Mouse (Mus musculus) intestine, postnatal 0 days (tissue): Measurements from ENCODE around the gene Larp7. TPM values are rescaled to one million over a fixed set of nuclear protein-coding genes. Genes with fewer than 3 reads are reported as not detected.

Experiments
- ATAC-seq: fragments of 200-750 bp; cut with Nextera tagmentation; 2 replicates; pipeline ENCODE4 v1.8.0; 2017; ENCODE audit warnings: mild to moderate bottlenecking, moderate TSS enrichment, moderate library complexity
- H3K27ac ChIP-seq: fragments of 300-500 bp; sonication (generic); 2 replicates; pipeline ENCODE4 v1.5.1; 2014; ENCODE audit warnings: mild to moderate bottlenecking, low read depth, low read length, moderate library complexity
- H3K27me3 ChIP-seq: fragments of 300-500 bp; sonication (generic); replicated peaks from 2 replicates; pipeline ENCODE4 v1.6.1; 2014; ENCODE audit warnings: low read length, mixed read lengths; ENCODE audit not compliant: control insufficient read depth, insufficient read depth
- H3K36me3 ChIP-seq: fragments of 300-500 bp; sonication (generic); 2 replicates; pipeline ENCODE4 v1.6.1; 2014; ENCODE audit warnings: mild to moderate bottlenecking, moderate library complexity; ENCODE audit not compliant: control insufficient read depth, insufficient read depth
- H3K4me1 ChIP-seq: fragments of 300-500 bp; sonication (generic); replicated peaks from 2 replicates; pipeline ENCODE4 v1.6.1; 2014; ENCODE audit warnings: antibody characterized with exemption, low read length, mixed read lengths; ENCODE audit not compliant: control insufficient read depth, insufficient read depth
- H3K4me2 ChIP-seq: fragments of 300-500 bp; sonication (generic); replicated peaks from 2 replicates; pipeline ENCODE4 v1.6.1; 2014; ENCODE audit warnings: low read depth, mild to moderate bottlenecking, moderate library complexity
- H3K4me3 ChIP-seq: fragments of 300-500 bp; sonication (generic); 2 replicates; pipeline ENCODE4 v1.5.1; 2014; ENCODE audit warnings: low read depth, low read length
- H3K9ac ChIP-seq: fragments of 300-500 bp; sonication (generic); 2 replicates; pipeline ENCODE4 v1.6.1; 2014; ENCODE audit warnings: mild to moderate bottlenecking, low read depth, low read length
- H3K9me3 ChIP-seq: fragments of 300-500 bp; sonication (generic); 2 replicates; pipeline ENCODE4 v1.6.1; 2016; ENCODE audit warnings: mixed run types; ENCODE audit not compliant: control insufficient read depth
- CTCF ChIP-seq: sonication (generic); IDR thresholded peaks from 2 replicates; pipeline ENCODE4 v1.5.1; 2016; ENCODE audit warnings: low read depth, mild to moderate bottlenecking, control low read depth, antibody characterized with exemption, moderate library complexity
- whole genome bisulfite sequencing: fragments of 180-500 bp; shearing (Covaris S2); extraction: QIAGEN DNeasy Blood & Tissue Kit; methylation state at CpG from one replicate; pipeline ENCODE4 v1.1.7; 2014; 5-methylcytosine and 5-hydroxymethylcytosine counted together
- polyA plus RNA-seq: library from polyadenylated mRNA; unstranded; fragments of >200 nt; fragmentation: Nextera tagmentation; extraction: Ambion mirVana; gene quantifications from 2 replicates; pipeline ENCODE4 v1.2.1, GENCODE M21; 2015

Larp7 gene
- polyA plus RNA-seq, 1 experiment from 2014 or later, result 23.6 TPM

DNA sequence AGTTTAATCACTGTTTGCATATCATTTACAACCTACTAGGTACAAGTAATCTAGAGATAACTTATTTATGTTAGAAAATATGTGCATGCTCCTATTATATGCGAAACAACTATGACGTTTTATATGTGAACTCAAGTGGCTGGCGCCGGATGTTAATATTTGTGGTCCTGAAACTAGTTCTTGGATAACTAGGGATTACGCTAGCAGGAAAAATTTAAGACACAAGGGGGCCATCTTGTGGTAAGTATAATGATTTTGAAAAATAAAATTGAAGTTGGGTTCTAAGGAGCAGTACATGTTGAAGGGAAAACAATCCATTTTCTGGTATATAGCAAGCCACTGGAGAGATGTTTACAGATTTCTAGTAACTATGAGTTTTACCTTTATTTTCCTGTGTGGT lies 1.6 kb upstream of the Larp7 start:
- H3K4me3 ChIP-seq, result no peak overlapping the region
- TF ChIP-seq CTCF, result peak; percentile 53
- no peaks in the 10 kb centered on the region for H3K4me1 ChIP-seq
- no peaks in the 10 kb centered on the region for H3K27me3 ChIP-seq
- peak overlapping the region; percentile 75; the same call in 1 of the 2 replicates for H3K4me2 ChIP-seq
- no peaks in the 10 kb centered on the region for H3K36me3 ChIP-seq
- WGBS, result 36% methylated on average over 5 of the region's 5 CpGs
- ATAC-seq, result no peak
- no peak overlapping the region for H3K9ac ChIP-seq
- no peak overlapping the region for H3K27ac ChIP-seq
- H3K9me3 ChIP-seq, result no peaks in the 10 kb centered on the region

DNA sequence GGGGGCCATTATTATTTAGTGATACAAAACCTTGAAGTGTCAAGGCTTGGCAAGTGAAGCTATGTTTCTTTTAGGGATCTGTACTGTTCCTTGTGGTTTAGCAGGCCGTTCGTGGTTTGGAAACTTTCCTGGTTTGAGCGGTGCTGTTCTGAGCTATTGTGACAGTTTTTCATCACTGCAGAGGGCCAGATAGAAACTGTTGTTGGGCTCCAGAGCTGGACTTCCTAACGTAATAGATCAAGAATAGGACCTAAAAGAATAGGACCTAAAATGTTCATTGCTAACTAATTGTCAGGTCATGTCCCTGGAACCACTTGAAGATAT lies 533 bp upstream of the Larp7 start:
- peak overlapping the region; percentile 46; the same call in 1 of the 2 replicates for H3K27ac ChIP-seq
- peak overlapping the region; percentile 72 for H3K4me3 ChIP-seq
- H3K4me1 ChIP-seq, result no peaks in the 10 kb centered on the region
- ATAC-seq, result no peak
- H3K9ac ChIP-seq, result peak overlapping the region; percentile 55
- H3K9me3 ChIP-seq, result no peaks in the 10 kb centered on the region
- H3K36me3 ChIP-seq, result no peaks in the 10 kb centered on the region
- 3% methylated on average over 4 of the region's 4 CpGs for WGBS
- H3K27me3 ChIP-seq, result no peaks in the 10 kb centered on the region
- no peak for TF ChIP-seq CTCF
- H3K4me2 ChIP-seq, result peak overlapping the region; percentile 75

DNA sequence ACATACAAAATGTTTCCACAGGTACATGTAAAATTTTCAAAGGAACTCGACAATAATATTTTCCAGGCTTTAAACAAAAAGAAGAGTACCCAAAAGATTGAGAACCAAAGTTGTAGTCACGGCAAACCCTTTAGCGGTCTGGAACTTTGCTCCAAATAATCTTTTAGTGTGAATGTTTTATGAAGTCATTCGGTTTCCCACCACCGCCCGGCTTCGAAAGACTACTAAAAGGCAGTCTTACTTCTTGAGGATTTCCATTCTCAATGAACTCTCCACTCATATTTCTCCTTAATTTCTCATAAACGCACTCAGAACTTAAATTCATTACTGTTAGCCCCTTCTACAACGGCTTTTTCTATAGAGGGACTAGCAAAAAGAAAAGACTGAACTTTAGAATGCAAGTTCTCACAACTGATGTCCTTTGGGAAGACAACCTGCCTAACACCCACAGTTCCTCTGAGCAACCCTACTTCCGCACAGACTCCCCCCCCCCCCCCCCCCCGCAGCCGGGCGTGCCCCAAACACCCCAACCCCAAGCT lies 646 bp downstream of the Larp7 start:
- Histone ChIP-seq H3K36me3 (0 out of 2 replicates have a peak, but pooled peaks cover under 1% of the 10 kb centered on the region), H3K4me1 (no peaks in the 10 kb centered on the region), H3K4me3 (peak overlapping the region; percentile 72), H3K27me3 (no peaks in the 10 kb centered on the region), H3K27ac (peak overlapping the region; percentile 85), H3K4me2 (peak overlapping the region; percentile 64), H3K9ac (peak overlapping the region; percentile 59), H3K9me3 (no peaks in the 10 kb centered on the region)
- no peak for ATAC-seq
- TF ChIP-seq CTCF, result no peak
- 2% methylated on average over 12 of the region's 13 CpGs for WGBS

DNA sequence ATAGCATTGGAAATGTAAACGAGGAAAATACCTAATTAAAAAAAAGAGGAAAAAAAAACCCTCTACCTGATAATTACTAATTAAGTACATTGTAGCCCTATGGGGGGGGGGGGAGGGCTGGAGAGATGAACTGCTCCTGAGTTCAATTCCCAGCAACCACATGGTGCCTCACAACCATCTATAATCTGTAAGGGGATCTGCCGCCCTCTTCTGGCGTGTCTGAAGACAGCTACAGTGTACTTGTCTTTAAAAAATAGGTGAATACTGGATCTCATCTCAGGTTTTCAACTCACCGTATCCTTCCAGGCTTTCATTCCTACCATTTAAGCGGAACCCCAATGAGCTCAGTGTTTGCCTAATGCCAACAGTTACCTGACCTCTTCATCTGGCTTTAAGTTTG lies 5.3 kb downstream of the Larp7 start:
- WGBS, result 64% methylated on average over 5 of the region's 5 CpGs
- no peak overlapping the region for H3K4me3 ChIP-seq
- peaks cover 34% of the 10 kb centered on the region for H3K36me3 ChIP-seq
- no peaks in the 10 kb centered on the region for H3K4me1 ChIP-seq
- TF ChIP-seq CTCF, result peak; percentile 74
- no peaks in the 10 kb centered on the region for H3K27me3 ChIP-seq
- H3K27ac ChIP-seq, result no peak overlapping the region
- H3K9me3 ChIP-seq, result no peaks in the 10 kb centered on the region
- no peak overlapping the region for H3K4me2 ChIP-seq
- ATAC-seq, result no peak
- H3K9ac ChIP-seq, result no peak overlapping the region

DNA sequence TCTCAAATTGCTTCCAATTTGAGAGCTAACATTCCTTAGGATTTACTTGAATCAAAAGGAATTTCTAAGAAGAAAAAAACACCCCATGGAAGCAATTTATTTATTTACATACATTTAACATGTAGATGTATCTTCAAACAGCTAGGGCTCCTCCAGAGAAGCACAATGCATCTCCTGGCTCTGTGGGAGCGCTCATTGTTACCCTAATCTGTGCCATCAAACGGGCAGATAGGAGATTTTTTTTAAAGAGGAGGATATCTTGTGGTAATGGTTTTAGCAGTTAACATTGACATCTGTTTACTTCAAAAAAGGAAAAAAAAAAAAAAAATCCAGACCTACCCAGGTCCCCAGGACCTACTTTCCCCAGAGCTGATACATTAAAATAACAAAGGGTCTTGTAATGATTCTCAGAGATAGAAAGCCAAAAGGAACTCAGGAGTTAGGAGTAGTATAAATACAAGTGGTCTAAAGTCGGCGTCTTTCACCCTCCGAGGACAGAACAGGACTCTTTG lies 8.5 kb downstream of the Larp7 start:
- Histone ChIP-seq H3K27ac (no peak overlapping the region), H3K27me3 (no peaks in the 10 kb centered on the region), H3K9ac (no peak overlapping the region), H3K36me3 (peaks cover 51% of the 10 kb centered on the region), H3K4me2 (no peak overlapping the region), H3K9me3 (no peaks in the 10 kb centered on the region), H3K4me1 (no peaks in the 10 kb centered on the region), H3K4me3 (no peak overlapping the region)
- no peak for TF ChIP-seq CTCF
- no peak for ATAC-seq
- 40% methylated on average over 5 of the region's 5 CpGs for WGBS

DNA sequence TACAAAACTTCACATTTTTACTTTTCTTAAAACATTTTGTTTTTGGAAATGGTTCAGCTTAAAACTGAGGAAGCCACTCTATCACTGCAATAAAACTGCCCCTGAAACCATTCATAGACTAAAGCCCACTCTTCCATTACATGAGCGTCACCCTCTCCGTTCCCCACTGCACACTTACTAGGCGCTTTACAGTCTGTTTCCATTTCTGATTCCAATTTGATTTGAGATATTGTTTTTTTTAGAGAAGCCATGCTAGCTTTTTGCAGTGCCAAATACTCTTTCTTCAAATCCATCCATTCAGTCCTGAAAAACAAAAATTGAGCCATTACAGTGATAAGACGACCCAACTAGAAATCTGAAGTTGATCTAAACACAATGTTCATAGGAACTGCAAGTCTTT lies 9.2 kb downstream of the Larp7 start:
- no peak overlapping the region for H3K4me2 ChIP-seq
- H3K36me3 ChIP-seq, result peaks cover 51% of the 10 kb centered on the region
- no peak overlapping the region for H3K4me3 ChIP-seq
- no peak for ATAC-seq
- no peaks in the 10 kb centered on the region for H3K4me1 ChIP-seq
- no peak overlapping the region for H3K9ac ChIP-seq
- TF ChIP-seq CTCF, result no peak
- no peaks in the 10 kb centered on the region for H3K27me3 ChIP-seq
- no peaks in the 10 kb centered on the region for H3K9me3 ChIP-seq
- H3K27ac ChIP-seq, result no peak overlapping the region
- WGBS, result 90% methylated on average over 4 of the region's 4 CpGs

DNA sequence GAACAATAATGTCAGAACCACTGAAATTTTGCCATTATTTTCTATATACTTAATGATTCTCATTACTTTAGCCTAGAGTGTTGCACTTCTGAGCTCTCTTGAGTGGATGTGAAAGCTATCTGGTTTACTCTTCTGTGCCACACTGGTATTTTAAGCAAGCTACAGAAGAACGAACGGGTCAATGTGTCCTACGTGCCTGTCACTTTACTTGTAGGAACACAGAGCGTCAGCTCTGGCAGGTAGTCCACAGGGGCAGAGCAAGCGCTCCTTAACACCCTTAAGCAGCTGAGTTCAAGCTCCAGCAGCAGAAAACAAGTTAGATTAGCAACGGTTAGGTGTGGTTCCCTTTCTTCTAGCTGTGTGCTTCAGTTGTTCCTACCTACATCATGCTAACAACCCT lies 14.0 kb downstream of the Larp7 start:
- Histone ChIP-seq H3K27ac (no peak overlapping the region), H3K4me3 (no peak overlapping the region), H3K9me3 (no peaks in the 10 kb centered on the region), H3K4me2 (no peak overlapping the region), H3K9ac (no peak overlapping the region), H3K4me1 (no peaks in the 10 kb centered on the region), H3K36me3 (peaks cover 37% of the 10 kb centered on the region), H3K27me3 (no peaks in the 10 kb centered on the region)
- no peak for TF ChIP-seq CTCF
- 74% methylated on average over 6 of the region's 6 CpGs for WGBS
- ATAC-seq, result no peak
